Mouse (Mus musculus) bone marrow macrophage, adult 2 months (primary cell): ENCODE measurements at regions not wholly inside any gene's neighbourhood (a gene's known extent, or its start where the extent isn't known, plus 50 kb on each side); places are given as distances from the start of the nearest gene placed in this dataset.

Experiments used
- CTCF ChIP-seq: IDR thresholded peaks from 2 replicates; pipeline ENCODE4 v1.5.1; 2012; ENCODE audit warnings: low read depth, mild to moderate bottlenecking, low read length, moderate library complexity
- POLR2A ChIP-seq: IDR thresholded peaks from 2 replicates; pipeline ENCODE4 v1.6.1; 2012; ENCODE audit warnings: mild to moderate bottlenecking, low read depth, low read length, borderline replicate concordance

DNA sequence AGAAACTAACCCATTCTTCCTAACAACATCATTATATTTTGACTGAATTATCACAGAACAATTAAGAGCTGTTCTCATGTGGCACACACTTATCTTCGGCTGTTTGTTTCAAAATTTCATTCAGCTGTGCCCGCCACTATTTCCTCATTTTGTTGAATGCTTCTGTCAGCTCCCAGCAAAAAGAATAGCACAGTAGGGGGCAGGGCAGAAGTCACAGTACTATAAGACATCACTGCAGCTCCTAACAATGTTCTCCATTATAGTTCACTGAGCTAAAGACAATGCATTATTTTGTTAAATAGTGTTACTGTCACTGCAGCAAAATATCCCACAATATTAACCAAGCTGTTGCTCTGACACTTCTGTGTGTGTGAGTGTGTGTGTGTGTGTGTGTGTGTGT lies 465.7 kb downstream of the Kctd12 start:
- no peak for TF ChIP-seq POLR2A
- TF ChIP-seq CTCF = no peak
